Mouse (Mus musculus) CD4-positive naive resting alpha-beta T cell, adult 57 days (primary cell): ENCODE measurements around the gene Actn4. TPM values are rescaled to one million over a fixed set of nuclear protein-coding genes. Genes with fewer than 3 reads are reported as not detected.

Experiments
- total RNA-seq: library from RNA; stranded (reverse); gene quantifications from one replicate; pipeline ENCODE4 v1.2.4, GENCODE M21; 2023

The Actn4 gene
- 172 TPM for total RNA-seq

GRCm38 (mm10) chr7:28961927-28962670 lies at the start of gene Actn4:
Gene Actn4, minus strand, starts transcription at chr7:28962340.

GRCm38 (mm10) chr7:28981651-28982273 lies 19.6 kb upstream of the Actn4 start, which contains the start of the genes Eif3k and Map4k1:
Gene Eif3k, minus strand, starts transcription at chr7:28981864.
Gene Map4k1, plus strand, starts transcription at chr7:28982050.

GRCm38 (mm10) chr7:28881199-28881598 lies 80.9 kb downstream of the Actn4 start, which contains the start of gene Capn12:
Gene Capn12, plus strand, starts transcription at chr7:28881422.

GRCm38 (mm10) chr7:28863540-28863939 lies 98.6 kb downstream of the Actn4 start, which contains the start of gene Lgals7:
Gene Lgals7, plus strand, starts transcription at chr7:28863853.

Other genes with a start within 250 kb of the Actn4 start
- gene Fbxo17, start 245.5 kb downstream of the Actn4 start, total RNA-seq = 34.4 TPM
- gene Mrps12, start 220.5 kb downstream of the Actn4 start, total RNA-seq = 24.0 TPM
- 22.5 TPM for gene Sars2, start 220.3 kb downstream of the Actn4 start, total RNA-seq
- 1.3 TPM for gene Ccer2, start 206.2 kb downstream of the Actn4 start, total RNA-seq
- gene Sirt2, start 195.6 kb downstream of the Actn4 start, total RNA-seq = 69.1 TPM
- 58.4 TPM for gene Nfkbib, start 194.8 kb downstream of the Actn4 start, total RNA-seq
- gene Rinl, start 173.4 kb downstream of the Actn4 start, total RNA-seq = 124 TPM
- 651 TPM for gene Hnrnpl, start 153.8 kb downstream of the Actn4 start, total RNA-seq
- 57.6 TPM for gene Ech1, start 137.1 kb downstream of the Actn4 start, total RNA-seq
- 11.4 TPM for gene Lgals4, start 128.5 kb downstream of the Actn4 start, total RNA-seq
- not detected for gene Lgals7, start 98.5 kb downstream of the Actn4 start, total RNA-seq
- gene Capn12, start 80.9 kb downstream of the Actn4 start, total RNA-seq = not detected
- gene Eif3k, start 19.5 kb upstream of the Actn4 start, total RNA-seq = 306 TPM
- gene Map4k1, start 19.7 kb upstream of the Actn4 start, total RNA-seq = 83.2 TPM
- gene Ryr1, start 162.8 kb upstream of the Actn4 start, total RNA-seq = not detected
- 2.9 TPM for gene Rasgrp4, start 172.5 kb upstream of the Actn4 start, total RNA-seq
- gene Fam98c, start 193.9 kb upstream of the Actn4 start, total RNA-seq = 36.9 TPM
- not detected for gene Ggn, start 207.9 kb upstream of the Actn4 start, total RNA-seq
- gene Spred3, start 208.1 kb upstream of the Actn4 start, total RNA-seq = 1.0 TPM
- gene Psmd8, start 218.4 kb upstream of the Actn4 start, total RNA-seq = 152 TPM